Mouse (Mus musculus) liver, embryonic 14 days (tissue): ENCODE results near the gene Cdkn2b. TPM values are rescaled to one million over a fixed set of nuclear protein-coding genes. Genes with fewer than 3 reads are reported as not detected.

Source experiments
- polyA plus RNA-seq: library from polyadenylated mRNA; depleted of rRNA; stranded (reverse); fragments of >200 nt; gene quantifications from 2 replicates; pipeline ENCODE4 v1.2.3, GENCODE M21; 2012; rRNA removed

The Cdkn2b gene
- 0.03 and 0.06 TPM in 2 replicates for polyA plus RNA-seq

GRCm38 (mm10) chr4:89310491-89311254 lies at the start of gene Cdkn2b:
Gene Cdkn2b, minus strand, starts transcription at chr4:89311039.

GRCm38 (mm10) chr4:89294486-89295440 lies 16.1 kb downstream of the Cdkn2b start, which contains the start of gene Cdkn2a:
Gene Cdkn2a, minus strand, starts transcription at chr4:89294653.

Other genes starting within 250 kb of the Cdkn2b start
- gene Mtap, start 173.9 kb downstream of the Cdkn2b start, polyA plus RNA-seq, result 10.3 and 11.2 TPM in 2 replicates
- not detected in 2 replicates for gene Cdkn2a, start 16.4 kb downstream of the Cdkn2b start, polyA plus RNA-seq